Mouse (Mus musculus): ENCODE results near the gene Tmcc1. TPM values are rescaled to one million over a fixed set of nuclear protein-coding genes. Genes with fewer than 3 reads are reported as not detected.
A peak's percentile ranks its signal among the peaks of the same experiment; 100 is the strongest.

Gene Tmcc1
- polyA plus RNA-seq, 1 experiment from 2014 or later, result 9.1 TPM

DNA sequence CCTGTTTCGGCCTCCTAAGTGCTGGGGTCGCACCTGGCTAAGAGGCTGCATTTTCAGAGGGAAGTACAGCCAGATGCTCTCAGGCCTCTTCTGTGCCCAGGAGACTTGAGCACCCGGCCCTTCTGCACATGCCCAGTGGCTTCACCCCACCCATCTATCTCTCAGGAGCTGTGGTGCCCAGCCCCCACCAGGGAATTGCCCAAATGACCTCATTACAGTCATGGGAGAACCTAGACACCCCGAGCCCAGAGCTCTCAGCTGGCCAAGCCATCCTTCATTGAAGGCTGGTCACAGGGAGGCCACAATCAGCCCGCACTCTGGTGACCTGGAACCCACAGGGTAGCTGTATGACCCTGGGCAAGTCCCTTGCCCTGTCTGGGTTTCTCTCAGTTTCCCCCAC, 204.3 kb downstream of the Tmcc1 start:
- H3K4me3 ChIP-seq (ENCODE audit: low read depth, low read length), result no peak overlapping the region
- H3K9me3 ChIP-seq (ENCODE audit: low read length), result no peaks in the 10 kb centered on the region
- no peak overlapping the region for H3K27ac ChIP-seq (ENCODE audit: low read length)
- no peak overlapping the region for H3K9ac ChIP-seq (replicated peaks; ENCODE audit: low read depth)
- TF ChIP-seq CTCF (IDR thresholded peaks at IDR 0.05), result no peak
- TF ChIP-seq EP300 (IDR thresholded peaks at IDR 0.05), result no peak
- DNase-seq (ENCODE audit: low spot score), result no peak
- H3K4me1 ChIP-seq (ENCODE audit: insufficient read depth, low read depth, low read length), result peaks cover 19% of the 10 kb centered on the region
- H3K36me3 ChIP-seq (ENCODE audit: insufficient read depth, low read length), result no peaks in the 10 kb centered on the region
- no peak for ATAC-seq
- 69% methylated on average over 5 of the region's 5 CpGs for WGBS
- no peaks in the 10 kb centered on the region for H3K27me3 ChIP-seq (replicated peaks; ENCODE audit: insufficient read depth, low read length)
- peak overlapping the region; percentile 74; the same call in 1 of the 2 replicates for H3K4me2 ChIP-seq (replicated peaks; ENCODE audit: low read depth, low read length)

DNA sequence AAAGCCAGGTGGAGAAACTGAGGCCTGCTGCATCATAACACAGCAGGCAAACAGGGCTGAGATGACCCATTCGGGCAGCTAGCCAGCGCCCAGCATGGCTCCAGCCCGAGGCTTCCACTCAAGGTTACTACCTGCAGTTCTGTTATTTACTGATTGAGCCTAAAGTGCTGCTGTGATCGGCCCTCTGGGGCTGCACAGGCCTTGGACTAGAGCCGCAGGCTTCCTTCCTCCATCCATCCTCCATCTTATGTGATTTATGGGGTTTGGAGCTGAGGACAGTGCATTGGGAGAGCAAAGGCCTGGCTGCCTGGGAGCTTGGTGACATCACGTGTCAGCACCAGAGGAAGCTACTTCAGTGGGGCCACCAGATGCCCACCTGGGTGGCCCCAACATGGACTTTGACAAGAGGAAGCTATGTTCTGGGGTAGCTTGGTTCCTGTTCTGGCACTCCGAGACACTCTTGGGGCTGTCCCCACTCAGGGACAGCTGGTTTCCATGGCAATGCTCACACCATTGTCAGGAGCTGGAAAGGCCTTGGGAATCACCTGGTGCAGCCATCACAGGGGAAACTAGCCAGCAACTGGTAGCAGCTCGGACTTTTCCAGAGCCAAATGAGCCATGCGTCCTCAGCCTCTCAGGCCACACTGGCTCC, 206.1 kb downstream of the Tmcc1 start:
- DNase-seq (ENCODE audit: low spot score) (no peak), ATAC-seq (no peak)
- 35% methylated on average over 9 of the region's 9 CpGs for WGBS
- no peak for TF ChIP-seq EP300 (IDR thresholded peaks at IDR 0.05)
- no peak for TF ChIP-seq CTCF (IDR thresholded peaks at IDR 0.05)
- Histone ChIP-seq H3K9ac (replicated peaks; ENCODE audit: low read depth) (no peak overlapping the region), H3K4me1 (ENCODE audit: insufficient read depth, low read depth, low read length) (peaks cover 22% of the 10 kb centered on the region), H3K4me2 (replicated peaks; ENCODE audit: low read depth, low read length) (no peak overlapping the region), H3K27ac (ENCODE audit: low read length) (no peak overlapping the region), H3K4me3 (ENCODE audit: low read depth, low read length) (no peak overlapping the region), H3K27me3 (replicated peaks; ENCODE audit: insufficient read depth, low read length) (no peaks in the 10 kb centered on the region), H3K9me3 (ENCODE audit: low read length) (no peaks in the 10 kb centered on the region), H3K36me3 (ENCODE audit: insufficient read depth, low read length) (no peaks in the 10 kb centered on the region)

DNA sequence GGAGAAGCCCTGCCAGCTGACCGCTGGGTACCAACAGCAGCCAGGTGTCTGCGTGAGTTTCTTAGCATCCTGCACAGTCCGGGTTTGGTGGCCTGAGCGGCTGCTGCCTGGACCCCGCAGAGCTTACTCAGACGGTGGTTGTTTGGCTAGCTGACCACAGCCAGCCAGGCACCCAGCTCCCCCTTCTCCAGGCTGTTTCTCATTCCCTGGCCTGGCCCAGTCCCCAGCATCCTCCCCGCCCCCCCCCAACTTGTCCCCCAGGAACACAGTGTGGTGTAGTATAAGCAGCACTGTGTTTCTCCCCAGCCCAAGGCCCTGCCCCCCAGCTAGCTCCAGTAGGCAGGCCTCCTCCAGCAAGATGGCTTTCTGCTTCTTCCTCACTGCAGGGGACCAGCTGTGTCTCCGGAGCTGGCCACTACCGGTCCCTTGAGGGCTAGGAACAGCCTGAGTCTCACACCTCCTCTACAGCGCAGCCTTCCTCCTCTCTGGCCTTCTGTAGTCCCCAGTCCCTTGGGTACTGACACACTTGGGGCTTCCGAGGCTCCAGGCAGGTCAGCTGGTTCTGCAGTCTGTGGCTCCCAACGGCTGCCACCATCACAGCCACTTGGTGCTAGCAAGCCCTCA, 206.7 kb downstream of the Tmcc1 start:
- Histone ChIP-seq H3K27me3 (replicated peaks; ENCODE audit: insufficient read depth, low read length) (no peaks in the 10 kb centered on the region), H3K9me3 (ENCODE audit: low read length) (no peaks in the 10 kb centered on the region), H3K36me3 (ENCODE audit: insufficient read depth, low read length) (no peaks in the 10 kb centered on the region), H3K27ac (ENCODE audit: low read length) (no peak overlapping the region), H3K4me1 (ENCODE audit: insufficient read depth, low read depth, low read length) (peaks cover 22% of the 10 kb centered on the region), H3K4me2 (replicated peaks; ENCODE audit: low read depth, low read length) (0 out of 2 replicates have a peak overlapping the region, but pooled peaks have one; percentile 11), H3K9ac (replicated peaks; ENCODE audit: low read depth) (no peak overlapping the region), H3K4me3 (ENCODE audit: low read depth, low read length) (no peak overlapping the region)
- ATAC-seq (no peak), DNase-seq (ENCODE audit: low spot score) (no peak)
- WGBS, result 41% methylated on average over 12 of the region's 12 CpGs
- TF ChIP-seq CTCF (IDR thresholded peaks at IDR 0.05), result no peak
- TF ChIP-seq EP300 (IDR thresholded peaks at IDR 0.05), result no peak

DNA sequence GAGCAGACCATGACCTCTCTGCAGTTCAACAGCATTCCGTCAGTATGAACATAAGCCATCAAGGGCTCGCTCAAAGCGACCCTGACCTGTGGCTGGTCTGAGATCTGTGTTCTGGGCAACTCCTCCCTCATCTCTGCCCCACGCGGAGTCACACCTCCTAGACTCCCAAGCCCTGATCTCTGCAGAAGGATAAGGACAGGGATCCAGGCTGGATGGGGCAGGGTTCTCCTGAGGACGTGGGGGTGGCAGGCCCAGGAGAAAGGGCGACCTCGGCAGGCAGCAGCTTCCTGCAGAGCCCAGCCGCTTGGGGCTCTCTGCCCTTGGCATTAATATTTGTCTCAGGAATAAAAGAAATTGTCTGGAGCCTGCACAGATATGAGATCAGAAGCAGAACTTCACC, 207.7 kb downstream of the Tmcc1 start:
- TF ChIP-seq EP300 (IDR thresholded peaks at IDR 0.05) (no peak), CTCF (IDR thresholded peaks at IDR 0.05) (no peak)
- no peaks in the 10 kb centered on the region for H3K27me3 ChIP-seq (replicated peaks; ENCODE audit: insufficient read depth, low read length)
- no peak overlapping the region for H3K4me3 ChIP-seq (ENCODE audit: low read depth, low read length)
- no peak overlapping the region; the same call in 1 of the 2 replicates for H3K4me2 ChIP-seq (replicated peaks; ENCODE audit: low read depth, low read length)
- H3K27ac ChIP-seq (ENCODE audit: low read length), result no peak overlapping the region; the same call in 1 of the 2 replicates
- 32% methylated on average over 9 of the region's 9 CpGs for WGBS
- no peaks in the 10 kb centered on the region for H3K36me3 ChIP-seq (ENCODE audit: insufficient read depth, low read length)
- H3K4me1 ChIP-seq (ENCODE audit: insufficient read depth, low read depth, low read length), result peaks cover 22% of the 10 kb centered on the region
- H3K9ac ChIP-seq (replicated peaks; ENCODE audit: low read depth), result no peak overlapping the region
- H3K9me3 ChIP-seq (ENCODE audit: low read length), result no peaks in the 10 kb centered on the region
- ATAC-seq, result no peak
- DNase-seq (ENCODE audit: low spot score), result no peak

DNA sequence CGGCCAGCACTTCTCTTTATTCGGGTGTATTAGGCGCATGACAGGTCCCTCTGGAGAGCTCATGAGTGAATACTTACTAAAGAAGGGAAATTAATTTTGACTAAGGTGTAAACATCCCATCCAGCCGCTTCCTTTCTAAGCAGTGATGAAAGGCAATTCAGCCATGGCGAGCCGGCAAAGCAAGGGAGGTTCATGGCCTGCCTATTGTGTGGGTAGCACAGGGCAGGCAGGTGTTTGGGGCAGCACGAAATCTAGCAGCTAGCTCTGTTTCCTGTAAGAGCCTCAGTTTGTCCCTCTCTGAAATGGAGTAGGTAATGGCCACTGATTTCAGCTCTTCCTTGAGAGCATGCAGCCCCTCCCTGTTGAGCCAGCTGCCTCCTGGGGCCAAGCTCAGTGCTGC, 208.7 kb downstream of the Tmcc1 start:
- DNase-seq (ENCODE audit: low spot score), result no peak
- Histone ChIP-seq H3K27ac (ENCODE audit: low read length) (no peak overlapping the region), H3K4me3 (ENCODE audit: low read depth, low read length) (no peak overlapping the region), H3K4me1 (ENCODE audit: insufficient read depth, low read depth, low read length) (peaks cover 22% of the 10 kb centered on the region), H3K4me2 (replicated peaks; ENCODE audit: low read depth, low read length) (peak overlapping the region; percentile 8; the same call in 1 of the 2 replicates), H3K27me3 (replicated peaks; ENCODE audit: insufficient read depth, low read length) (no peaks in the 10 kb centered on the region), H3K9ac (replicated peaks; ENCODE audit: low read depth) (no peak overlapping the region), H3K9me3 (ENCODE audit: low read length) (no peaks in the 10 kb centered on the region), H3K36me3 (ENCODE audit: insufficient read depth, low read length) (peaks cover 8% of the 10 kb centered on the region; the same call in 1 of the 2 replicates)
- TF ChIP-seq CTCF (IDR thresholded peaks at IDR 0.05) (no peak), EP300 (IDR thresholded peaks at IDR 0.05) (no peak)
- 58% methylated on average over 7 of the region's 7 CpGs for WGBS
- no peak for ATAC-seq

DNA sequence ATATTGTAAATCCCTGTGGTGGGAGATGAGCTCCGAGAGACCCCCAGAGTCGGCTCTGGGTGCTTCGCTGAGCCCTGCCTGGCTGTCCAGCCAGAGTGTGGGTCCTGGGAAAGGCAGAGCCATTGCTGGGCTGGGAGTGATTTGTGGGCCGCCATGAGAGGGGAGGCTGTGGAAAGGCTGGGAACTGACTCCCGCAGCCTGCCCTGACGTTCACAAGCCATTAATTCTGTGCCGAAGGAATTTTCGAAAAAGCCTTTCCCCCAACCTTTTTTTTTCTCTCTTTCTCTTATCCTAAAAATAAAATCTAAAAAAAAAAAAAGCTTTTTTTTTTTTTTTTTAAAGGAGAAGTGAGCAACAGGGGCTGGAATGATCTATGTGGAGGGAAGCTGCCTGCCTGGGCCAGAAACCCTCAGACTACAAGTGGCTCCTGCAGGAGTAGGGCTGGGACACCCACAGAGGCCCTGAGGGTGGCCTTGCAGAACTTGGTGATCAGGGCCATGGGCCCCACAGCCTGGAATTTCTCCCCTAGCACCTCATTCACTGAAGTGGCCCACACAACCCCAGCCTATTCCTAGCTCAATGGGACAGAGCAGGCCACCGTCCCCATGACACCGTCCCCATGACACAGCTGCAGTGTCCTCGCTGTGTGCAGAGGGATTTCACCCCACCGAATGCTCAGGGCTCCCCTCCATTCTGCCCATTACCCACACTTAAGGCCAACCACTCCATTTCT, 209.8 kb downstream of the Tmcc1 start:
- Histone ChIP-seq H3K36me3 (ENCODE audit: insufficient read depth, low read length) (peaks cover 8% of the 10 kb centered on the region; the same call in 1 of the 2 replicates), H3K4me2 (replicated peaks; ENCODE audit: low read depth, low read length) (0 out of 2 replicates have a peak overlapping the region, but pooled peaks have one; percentile 14), H3K4me3 (ENCODE audit: low read depth, low read length) (no peak overlapping the region), H3K27me3 (replicated peaks; ENCODE audit: insufficient read depth, low read length) (no peaks in the 10 kb centered on the region), H3K9ac (replicated peaks; ENCODE audit: low read depth) (no peak overlapping the region), H3K4me1 (ENCODE audit: insufficient read depth, low read depth, low read length) (peaks cover 22% of the 10 kb centered on the region; the same call in 1 of the 2 replicates), H3K9me3 (ENCODE audit: low read length) (no peaks in the 10 kb centered on the region), H3K27ac (ENCODE audit: low read length) (peak overlapping the region; percentile 71)
- ATAC-seq (peak; percentile 76), DNase-seq (ENCODE audit: low spot score) (peak; percentile 78)
- 45% methylated on average over 12 of the region's 12 CpGs for WGBS
- TF ChIP-seq EP300 (IDR thresholded peaks at IDR 0.05), result peak; percentile 43; the same call in 1 of the 2 replicates
- no peak for TF ChIP-seq CTCF (IDR thresholded peaks at IDR 0.05)

Data from lung, postnatal 0 days (tissue).